Mouse (Mus musculus): ENCODE measurements at regions not wholly inside any gene's neighbourhood (a gene's known extent, or its start where the extent isn't known, plus 50 kb on each side); places are given as distances from the start of the nearest gene placed in this dataset.

DNA sequence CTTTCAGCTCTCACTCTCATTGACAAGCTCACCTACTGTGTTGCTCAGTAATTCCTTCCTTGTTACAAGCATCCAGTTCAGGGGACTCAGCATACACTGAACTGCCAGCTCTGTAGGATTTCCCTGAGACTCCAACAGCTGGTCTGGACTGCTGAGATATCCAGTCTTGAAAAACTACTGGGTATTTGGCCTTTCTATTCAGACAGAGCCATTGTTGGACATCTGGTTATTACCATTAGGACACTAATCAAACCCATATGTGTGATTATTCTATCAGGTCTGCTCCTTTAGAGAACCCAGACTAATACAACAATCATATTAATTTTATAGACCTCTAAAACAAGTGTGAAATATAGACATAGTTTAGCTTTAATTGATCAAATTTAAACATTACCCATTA, 1146.2 kb downstream of the Basp1 start:
- Histone ChIP-seq H3K36me3 (ENCODE audit: control insufficient read depth, insufficient read depth, low read length) (no peaks in the 10 kb centered on the region), H3K27ac (ENCODE audit: low read depth, low read length) (no peak overlapping the region), H3K4me2 (ENCODE audit: low read depth, low read length) (no peak overlapping the region), H3K9me3 (ENCODE audit: control insufficient read depth, low read length) (no peaks in the 10 kb centered on the region), H3K27me3 (ENCODE audit: control insufficient read depth, insufficient read depth, low read length) (no peaks in the 10 kb centered on the region), H3K4me1 (ENCODE audit: control insufficient read depth, insufficient read depth, low read length) (no peaks in the 10 kb centered on the region), H3K9ac (replicated peaks; ENCODE audit: low read depth, low read length) (no peak overlapping the region), H3K4me3 (ENCODE audit: low read depth, low read length) (no peak overlapping the region)
- no peak for ATAC-seq (ENCODE audit: low read depth)
